Mouse (Mus musculus) ES-E14 (cell line): ENCODE data around the gene Sik3. TPM values are rescaled to one million over a fixed set of nuclear protein-coding genes. Genes with fewer than 3 reads are reported as not detected.

Experiments used
- DNase-seq: peaks from one replicate; pipeline ENCODE4 v3.0.0-alpha.2; 2013; ENCODE audit warnings: low read depth, low spot score
- H3K27ac ChIP-seq: 2 replicates; pipeline ENCODE4 v1.5.1; 2012; ENCODE audit warnings: low read depth, mild to moderate bottlenecking, low read length, moderate library complexity, mixed read lengths; ENCODE audit not compliant: poor library complexity, insufficient read depth, severe bottlenecking
- H3K36me3 ChIP-seq: 2 replicates; pipeline ENCODE4 v1.6.1; 2012; ENCODE audit warnings: mild to moderate bottlenecking, low read length, moderate library complexity, mixed read lengths; ENCODE audit not compliant: control insufficient read depth, poor library complexity, insufficient read depth, severe bottlenecking
- H3K4me1 ChIP-seq, 2 experiments: fragments of 150-350 bp in 1 of 2; sonication (generic) in 1 of 2; 2 replicates each; pipeline ENCODE4 v1.6.1; 2012; ENCODE audit warnings: low read length in 2 of 2, mild to moderate bottlenecking in 1 of 2, mixed read lengths in 1 of 2; ENCODE audit not compliant: control insufficient read depth in 2 of 2, insufficient read depth in 2 of 2, poor library complexity in 1 of 2
- H3K4me3 ChIP-seq, 2 experiments: fragments of 150-350 bp in 1 of 2; sonication (generic) in 1 of 2; 2 replicates each; pipeline ENCODE4 v1.5.1; 2012; ENCODE audit warnings: low read length in 2 of 2, low read depth in 1 of 2, mild to moderate bottlenecking in 1 of 2, mixed read lengths in 1 of 2; ENCODE audit not compliant: insufficient read depth in 1 of 2, poor library complexity in 1 of 2, severe bottlenecking in 1 of 2
- H3K9ac ChIP-seq: 2 replicates; pipeline ENCODE4 v1.6.1; 2012; ENCODE audit warnings: low read depth, mild to moderate bottlenecking, low read length, mixed read lengths; ENCODE audit not compliant: poor library complexity, insufficient read depth, severe bottlenecking
- H3K9me3 ChIP-seq: fragments of 150-350 bp; sonication (generic); 2 replicates; pipeline ENCODE4 v1.6.1; 2012; ENCODE audit warnings: low read depth, mild to moderate bottlenecking, low read length; ENCODE audit not compliant: control insufficient read depth, insufficient read depth
- CHD2 ChIP-seq: IDR thresholded peaks from 2 replicates; pipeline ENCODE4 v1.6.1; 2014; ENCODE audit warnings: mild to moderate bottlenecking, low read depth, low read length, inconsistent platforms
- HCFC1 ChIP-seq: IDR thresholded peaks from 2 replicates; pipeline ENCODE4 v1.6.1; 2012; ENCODE audit warnings: low read length, inconsistent platforms, borderline replicate concordance; ENCODE audit not compliant: insufficient read depth
- MAFK ChIP-seq: IDR thresholded peaks from 2 replicates; pipeline ENCODE4 v1.6.1; 2014; ENCODE audit warnings: mild to moderate bottlenecking, low read depth, low read length, inconsistent platforms; ENCODE audit not compliant: insufficient read depth
- ZC3H11A ChIP-seq: IDR thresholded peaks from 2 replicates; pipeline ENCODE4 v1.6.1; 2012; ENCODE audit warnings: low read depth, mild to moderate bottlenecking, inconsistent platforms, low read length, borderline replicate concordance
- ZNF384 ChIP-seq: IDR thresholded peaks from 2 replicates; pipeline ENCODE4 v1.6.1; 2012; ENCODE audit warnings: low read depth, low read length, inconsistent platforms
- in situ Hi-C, 2 experiments: fragments of 600-800 bp; cut with MboI; formaldehyde crosslinking; loops; one replicate each; pipeline ENCODE4 v1.15.1; 2025; ENCODE audit warnings: low sequenced_read_pairs in 2 of 2, inconsistent platforms in 1 of 2; ENCODE audit not compliant: unreplicated experiment in 2 of 2
- total RNA-seq: library from RNA; depleted of rRNA; stranded (reverse); fragments of 300-350 nt; gene quantifications from 2 replicates; pipeline ENCODE4 v1.2.3, GENCODE M21; 2012

Gene Sik3
- total RNA-seq, 1 experiment, result 18.9 TPM

GRCm38 (mm10) chr9:46235649-46236048, 223.0 kb downstream of the Sik3 start:
- Histone ChIP-seq H3K4me1 (peaks cover 0 to 2% of the 10 kb centered on the region in 2 experiments; a peak in 1 of 4 replicates), H3K9ac (no peak overlapping the region), H3K9me3 (no peaks in the 10 kb centered on the region), H3K4me3 (no peak overlapping the region), H3K27ac (no peak overlapping the region), H3K36me3 (no peaks in the 10 kb centered on the region)
- in situ Hi-C loops, result no loop called here
- TF ChIP-seq ZC3H11A (no peak), CHD2 (no peak), ZNF384 (no peak), HCFC1 (no peak), MAFK (no peak)
- DNase-seq, result no peak

DNA sequence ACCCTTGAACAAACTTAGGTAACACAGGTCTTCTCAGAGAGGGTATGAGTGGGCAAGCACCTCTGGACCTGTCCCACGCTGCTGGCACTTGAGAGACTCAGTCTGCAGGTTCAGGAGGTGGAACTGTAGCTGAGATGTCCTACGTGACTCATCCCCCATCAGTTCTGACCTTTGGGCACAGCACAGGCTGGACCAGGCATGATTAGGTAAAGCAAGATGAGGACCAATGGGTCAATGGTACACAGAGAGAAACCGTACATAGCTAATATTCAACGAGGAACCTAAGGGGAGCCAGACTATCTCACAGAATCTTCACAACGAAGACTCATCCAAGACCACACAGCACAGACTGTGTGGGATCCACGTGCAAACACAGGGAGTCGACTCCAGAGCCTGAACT, 226.2 kb downstream of the Sik3 start:
- in situ Hi-C loops, result no loop called here
- no peak overlapping the region for H3K9ac ChIP-seq
- TF ChIP-seq ZNF384 (no peak), MAFK (no peak), ZC3H11A (no peak), HCFC1 (no peak), CHD2 (no peak)
- no peaks in the 10 kb centered on the region for H3K9me3 ChIP-seq
- no peak for DNase-seq
- H3K36me3 ChIP-seq, result no peaks in the 10 kb centered on the region
- H3K27ac ChIP-seq, result no peak overlapping the region
- no peaks in the 10 kb centered on the region for H3K4me1 ChIP-seq
- no peak overlapping the region for H3K4me3 ChIP-seq

GRCm38 (mm10) chr9:46240526-46241153, 228.0 kb downstream of the Sik3 start, which contains the start of gene Apoa4:
Gene Apoa4, plus strand, starts transcription at chr9:46240696.
- H3K9ac ChIP-seq, result no peak within 1 kb of the TSS
- no peaks in the 10 kb centered on the region for H3K9me3 ChIP-seq
- in situ Hi-C loops, result no loop called here
- no peaks in the 10 kb centered on the region for H3K36me3 ChIP-seq
- TF ChIP-seq ZNF384, result no peak
- TF ChIP-seq HCFC1, result no peak
- no peak for TF ChIP-seq CHD2
- TF ChIP-seq ZC3H11A, result no peak
- TF ChIP-seq MAFK, result no peak
- H3K4me1 ChIP-seq, result no peaks in the 10 kb centered on the region
- no peak within 1 kb of the TSS for H3K4me3 ChIP-seq
- no peak for DNase-seq
- no peak within 1 kb of the TSS for H3K27ac ChIP-seq

DNA sequence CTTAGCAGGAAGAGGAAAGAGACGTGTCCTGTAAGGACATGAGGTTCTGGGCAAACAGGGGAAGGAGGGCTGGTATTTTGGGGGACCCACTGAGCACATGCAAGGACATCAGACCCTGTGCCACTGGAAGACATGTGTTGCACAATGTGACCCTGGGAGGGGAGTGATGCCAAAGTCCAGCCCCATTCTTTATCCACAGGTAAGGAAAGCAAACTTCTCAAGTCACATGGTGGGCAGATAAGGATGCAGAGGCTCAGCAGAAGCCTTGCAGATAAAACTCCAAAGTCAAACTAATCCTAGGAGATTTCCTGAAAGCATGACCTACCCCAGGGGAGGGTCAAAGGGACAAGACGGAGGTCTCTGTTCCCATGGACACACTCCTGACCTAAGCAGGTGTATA, 229.2 kb downstream of the Sik3 start:
- Histone ChIP-seq H3K27ac (no peak overlapping the region), H3K9me3 (no peaks in the 10 kb centered on the region), H3K36me3 (no peaks in the 10 kb centered on the region), H3K9ac (no peak overlapping the region), H3K4me1 (no peaks in the 10 kb centered on the region), H3K4me3 (no peak overlapping the region)
- no peak for TF ChIP-seq ZC3H11A
- TF ChIP-seq ZNF384, result no peak
- TF ChIP-seq MAFK, result no peak
- no peak for TF ChIP-seq CHD2
- no peak for TF ChIP-seq HCFC1
- in situ Hi-C loops, result no loop called here
- no peak for DNase-seq

DNA sequence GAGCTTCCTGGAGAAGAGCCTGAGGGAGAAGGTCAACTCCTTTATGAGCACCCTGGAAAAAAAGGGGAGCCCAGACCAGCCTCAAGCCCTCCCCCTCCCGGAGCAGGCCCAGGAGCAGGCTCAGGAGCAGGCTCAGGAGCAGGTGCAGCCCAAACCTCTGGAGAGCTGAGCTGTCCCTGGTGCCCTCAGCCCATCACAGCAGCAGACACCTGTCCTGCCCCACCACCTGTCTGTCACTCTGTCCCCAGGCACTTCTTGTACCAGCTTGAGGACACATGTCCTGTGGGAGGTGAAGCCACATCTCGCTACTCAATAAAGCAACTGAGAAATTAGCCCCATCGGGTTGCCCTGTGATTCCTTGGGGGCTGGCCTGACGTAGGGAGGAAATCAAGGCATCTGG, 230.5 kb downstream of the Sik3 start:
- no peak for TF ChIP-seq MAFK
- TF ChIP-seq CHD2, result no peak
- no peak for TF ChIP-seq ZNF384
- TF ChIP-seq ZC3H11A, result no peak
- TF ChIP-seq HCFC1, result no peak
- DNase-seq, result no peak
- Histone ChIP-seq H3K27ac (no peak overlapping the region), H3K4me1 (no peaks in the 10 kb centered on the region), H3K4me3 (no peak overlapping the region), H3K9me3 (no peaks in the 10 kb centered on the region), H3K36me3 (no peaks in the 10 kb centered on the region), H3K9ac (no peak overlapping the region)
- in situ Hi-C loops, result no loop called here
